Mouse (Mus musculus) myocyte (in vitro differentiated cells): ENCODE data around the gene Mmp9. TPM values are rescaled to one million over a fixed set of nuclear protein-coding genes. Genes with fewer than 3 reads are reported as not detected.

ENCODE experiments used
- H3K27me3 ChIP-seq: one replicate; pipeline ENCODE4 v1.6.1; 2011; ENCODE audit not compliant: control insufficient read depth, insufficient read depth, insufficient read length
- H3K36me3 ChIP-seq: one replicate; pipeline ENCODE4 v1.6.1; 2011; ENCODE audit not compliant: control insufficient read depth, insufficient read depth
- H3K4me2 ChIP-seq: one replicate; pipeline ENCODE4 v1.6.1; 2011; ENCODE audit warnings: low read depth, control low read depth
- H3K4me3 ChIP-seq: one replicate; pipeline ENCODE4 v1.5.1; 2011; ENCODE audit warnings: mild to moderate bottlenecking, control low read depth, moderate library complexity
- H3K79me2 ChIP-seq: one replicate; pipeline ENCODE4 v1.6.1; 2011; ENCODE audit not compliant: control insufficient read depth, insufficient read depth
- H3ac ChIP-seq: one replicate; pipeline ENCODE4 v1.6.1; 2011; ENCODE audit not compliant: control insufficient read depth, insufficient read length
- CEBPB ChIP-seq: IDR thresholded peaks from 2 replicates; pipeline ENCODE4 v1.6.1; 2011; ENCODE audit warnings: mild to moderate bottlenecking, moderate library complexity; ENCODE audit not compliant: poor library complexity, insufficient read depth, severe bottlenecking
- E2F4 ChIP-seq: IDR thresholded peaks from one replicate; pipeline ENCODE4 v1.6.1; 2011; ENCODE audit warnings: mild to moderate bottlenecking, control low read depth, moderate library complexity; ENCODE audit not compliant: insufficient read depth
- MAX ChIP-seq: IDR thresholded peaks from one replicate; pipeline ENCODE4 v1.6.1; 2011; ENCODE audit warnings: low read depth, mild to moderate bottlenecking, control low read depth
- MYOD1 ChIP-seq, 3 experiments: IDR thresholded peaks; one replicate each; pipeline ENCODE4 v1.6.1; 2011; ENCODE audit warnings: control low read depth in 2 of 3, low read depth in 2 of 3, mild to moderate bottlenecking in 2 of 3, moderate library complexity in 1 of 3; ENCODE audit not compliant: insufficient read length in 2 of 3, control insufficient read depth in 1 of 3
- MYOG ChIP-seq, 3 experiments: IDR thresholded peaks; one replicate each; pipeline ENCODE4 v1.6.1; 2011; ENCODE audit warnings: control low read depth in 2 of 3, low read depth in 2 of 3, mild to moderate bottlenecking in 2 of 3; ENCODE audit not compliant: insufficient read length in 2 of 3, control insufficient read depth in 1 of 3, insufficient read depth in 1 of 3
- POLR2A ChIP-seq: IDR thresholded peaks from one replicate; pipeline ENCODE4 v1.6.1; 2011; ENCODE audit warnings: low read depth, mild to moderate bottlenecking, control low read depth, moderate library complexity; ENCODE audit not compliant: insufficient read length
- POLR2AphosphoS2 ChIP-seq: IDR thresholded peaks from one replicate; pipeline ENCODE4 v1.6.1; 2011; ENCODE audit warnings: low read depth, control low read depth; ENCODE audit not compliant: insufficient read length
- REST ChIP-seq: IDR thresholded peaks from one replicate; pipeline ENCODE4 v1.6.1; 2011; ENCODE audit warnings: mild to moderate bottlenecking, control low read depth, moderate library complexity; ENCODE audit not compliant: insufficient read depth, insufficient read length
- SRF ChIP-seq: IDR thresholded peaks from one replicate; pipeline ENCODE4 v1.6.1; 2011; ENCODE audit warnings: low read depth; ENCODE audit not compliant: control insufficient read depth, insufficient read length
- TCF12 ChIP-seq: IDR thresholded peaks from one replicate; pipeline ENCODE4 v1.6.1; 2011; ENCODE audit warnings: mild to moderate bottlenecking, control low read depth; ENCODE audit not compliant: poor library complexity, insufficient read depth, severe bottlenecking
- TCF3 ChIP-seq: IDR thresholded peaks from one replicate; pipeline ENCODE4 v1.6.1; 2011; ENCODE audit warnings: low read depth, control low read depth; ENCODE audit not compliant: insufficient read length
- USF1 ChIP-seq: IDR thresholded peaks from one replicate; pipeline ENCODE4 v1.6.1; 2011; ENCODE audit warnings: low read depth, mild to moderate bottlenecking, control low read depth, moderate library complexity
- polyA plus RNA-seq: library from polyadenylated mRNA; unstranded; fragments of >200 nt; fragmentation: generic; extraction: Trizol; gene quantifications from one replicate; pipeline ENCODE4 v1.2.1, GENCODE M21; 2012; ENCODE audit warnings: missing spikeins

Gene Mmp9
- polyA plus RNA-seq, 1 experiment = 1.7 TPM

GRCm38 (mm10) chr2:164921984-164922383 is 18.6 kb upstream of the Mmp9 start:
- H3K4me3 ChIP-seq = no peak overlapping the region
- H3K4me2 ChIP-seq = no peak overlapping the region
- H3K27me3 ChIP-seq = no peaks in the 10 kb centered on the region
- no peak for TF ChIP-seq POLR2AphosphoS2
- no peak for TF ChIP-seq TCF3
- no peak for TF ChIP-seq E2F4
- TF ChIP-seq MAX = no peak
- no peak for TF ChIP-seq MYOD1 (IDR thresholded peaks at IDR 0.05; ENCODE audit: control insufficient read depth in 1 of 3, insufficient read length in 2 of 3, low read depth in 2 of 3)
- no peaks in the 10 kb centered on the region for H3K79me2 ChIP-seq
- H3ac ChIP-seq = no peak overlapping the region
- H3K36me3 ChIP-seq = no peaks in the 10 kb centered on the region

DNA sequence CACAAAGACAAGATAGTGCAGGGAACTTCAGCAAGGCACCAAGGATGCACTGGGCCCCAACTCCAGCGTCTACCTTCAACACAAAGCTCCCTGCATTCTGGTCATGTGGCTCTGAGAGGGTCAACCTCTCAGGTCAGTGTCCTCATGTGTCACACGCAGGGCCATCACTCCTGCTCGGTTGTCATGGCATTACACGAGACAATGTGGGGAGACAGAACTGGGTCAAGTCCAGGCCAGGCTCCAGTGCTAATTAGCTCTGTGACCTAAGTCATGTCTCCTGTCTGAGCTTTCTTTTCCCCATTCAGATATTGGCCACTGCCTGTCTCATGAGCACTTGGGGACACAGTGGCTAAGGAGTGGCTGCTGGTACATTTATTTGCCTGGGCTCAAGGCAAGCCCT is 17.3 kb upstream of the Mmp9 start:
- no peak overlapping the region for H3K4me2 ChIP-seq
- TF ChIP-seq MYOG (IDR thresholded peaks at IDR 0.05; ENCODE audit: control insufficient read depth in 1 of 3, insufficient read depth in 1 of 3, insufficient read length in 2 of 3, low read depth in 2 of 3) = no peak
- TF ChIP-seq TCF3 = no peak
- no peak for TF ChIP-seq REST
- no peak for TF ChIP-seq USF1
- TF ChIP-seq TCF12 = no peak
- TF ChIP-seq SRF = no peak
- no peak overlapping the region for H3K4me3 ChIP-seq
- H3K79me2 ChIP-seq = no peaks in the 10 kb centered on the region
- H3K27me3 ChIP-seq = no peaks in the 10 kb centered on the region
- no peaks in the 10 kb centered on the region for H3K36me3 ChIP-seq
- H3ac ChIP-seq = no peak overlapping the region

DNA sequence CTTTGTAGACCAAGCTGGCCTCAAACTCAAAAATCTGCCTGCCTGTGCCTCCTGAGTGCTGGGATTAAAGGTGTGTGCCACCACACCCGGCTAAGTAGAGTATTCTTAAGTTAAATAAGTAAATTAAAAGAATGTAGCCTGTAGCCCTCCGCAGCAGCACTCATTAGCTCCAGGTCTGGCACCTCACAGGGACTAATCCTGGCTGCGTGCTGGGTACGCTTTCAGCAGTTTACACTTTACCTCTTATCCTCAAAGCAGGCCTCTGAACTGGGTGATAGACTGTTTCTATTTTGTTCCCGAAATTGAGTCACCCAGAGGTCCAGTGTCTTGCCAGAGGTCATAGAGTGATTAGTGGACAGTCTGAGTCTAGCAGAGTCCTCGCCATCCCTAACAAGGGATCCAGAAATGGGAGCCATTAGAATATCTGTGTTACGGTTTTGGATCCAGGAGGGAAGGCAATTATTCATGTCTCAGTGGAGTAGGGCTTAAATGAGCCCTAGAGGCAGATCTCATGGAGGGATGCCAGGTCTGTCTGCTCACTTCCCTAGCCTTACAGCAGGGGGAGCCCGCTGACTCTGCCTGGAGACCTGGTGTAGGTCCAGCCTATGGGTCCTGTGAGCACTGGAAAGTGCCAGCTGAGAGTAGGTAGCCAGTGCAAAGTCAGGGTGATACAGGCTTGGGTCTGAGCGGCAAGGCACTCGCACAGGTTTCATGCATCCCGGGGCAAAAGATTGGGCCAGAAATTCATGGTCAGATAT is 16.3 kb upstream of the Mmp9 start:
- no peak overlapping the region for H3ac ChIP-seq
- no peaks in the 10 kb centered on the region for H3K36me3 ChIP-seq
- no peaks in the 10 kb centered on the region for H3K27me3 ChIP-seq
- no peaks in the 10 kb centered on the region for H3K79me2 ChIP-seq
- no peak for TF ChIP-seq TCF3
- no peak for TF ChIP-seq SRF
- TF ChIP-seq MYOD1 (IDR thresholded peaks at IDR 0.05; ENCODE audit: control insufficient read depth in 1 of 3, insufficient read length in 2 of 3, low read depth in 2 of 3) = no peak
- TF ChIP-seq MAX = no peak
- no peak for TF ChIP-seq MYOG (IDR thresholded peaks at IDR 0.05; ENCODE audit: control insufficient read depth in 1 of 3, insufficient read depth in 1 of 3, insufficient read length in 2 of 3, low read depth in 2 of 3)
- no peak for TF ChIP-seq E2F4
- TF ChIP-seq POLR2AphosphoS2 = no peak
- TF ChIP-seq POLR2A = no peak
- no peak for TF ChIP-seq REST
- no peak for TF ChIP-seq USF1
- no peak for TF ChIP-seq TCF12
- no peak for TF ChIP-seq CEBPB
- no peak overlapping the region for H3K4me3 ChIP-seq
- no peak overlapping the region for H3K4me2 ChIP-seq

GRCm38 (mm10) chr2:164930706-164931581 is 9.6 kb upstream of the Mmp9 start:
- TF ChIP-seq POLR2AphosphoS2 (no peak), CEBPB (no peak), SRF (no peak), E2F4 (no peak), MYOG (IDR thresholded peaks at IDR 0.05; ENCODE audit: control insufficient read depth in 1 of 3, insufficient read depth in 1 of 3, insufficient read length in 2 of 3, low read depth in 2 of 3) (no peak), USF1 (no peak), TCF3 (no peak), MYOD1 (IDR thresholded peaks at IDR 0.05; ENCODE audit: control insufficient read depth in 1 of 3, insufficient read length in 2 of 3, low read depth in 2 of 3) (no peak)
- Histone ChIP-seq H3K4me2 (no peak overlapping the region), H3ac (no peak overlapping the region), H3K79me2 (no peaks in the 10 kb centered on the region), H3K36me3 (no peaks in the 10 kb centered on the region), H3K4me3 (no peak overlapping the region), H3K27me3 (no peaks in the 10 kb centered on the region)

DNA sequence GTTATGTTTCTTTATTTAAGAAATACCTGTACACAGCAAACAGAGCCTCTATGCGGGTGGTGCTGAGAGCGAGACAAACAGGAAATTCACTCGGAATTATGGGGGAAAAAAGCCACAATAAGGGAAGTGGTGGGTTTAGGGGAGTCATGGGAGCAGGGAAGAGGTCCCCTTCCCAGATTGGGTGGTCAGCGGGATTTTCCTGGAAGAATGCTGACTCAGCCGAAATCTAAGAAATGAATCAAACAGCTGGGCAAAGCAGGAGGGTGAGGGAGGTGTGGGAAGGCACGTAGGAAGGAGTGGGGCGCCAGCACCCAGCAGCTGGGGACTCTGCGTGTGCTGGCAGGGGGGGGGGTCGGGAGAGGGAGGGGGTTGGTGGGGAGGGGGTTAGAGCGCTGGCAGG is 7.0 kb upstream of the Mmp9 start:
- Histone ChIP-seq H3K36me3 (no peaks in the 10 kb centered on the region), H3ac (no peak overlapping the region), H3K4me3 (no peak overlapping the region), H3K4me2 (no peak overlapping the region), H3K79me2 (no peaks in the 10 kb centered on the region), H3K27me3 (no peaks in the 10 kb centered on the region)
- TF ChIP-seq E2F4 (no peak), REST (no peak), POLR2AphosphoS2 (no peak), TCF12 (no peak), TCF3 (no peak), MYOG (IDR thresholded peaks at IDR 0.05; ENCODE audit: control insufficient read depth in 1 of 3, insufficient read depth in 1 of 3, insufficient read length in 2 of 3, low read depth in 2 of 3) (no peak), SRF (no peak), USF1 (no peak), MAX (no peak), CEBPB (no peak), POLR2A (no peak), MYOD1 (IDR thresholded peaks at IDR 0.05; ENCODE audit: control insufficient read depth in 1 of 3, insufficient read length in 2 of 3, low read depth in 2 of 3) (no peak)
